Mouse (Mus musculus) erythroblast, embryonic 14.5 days (primary cell): ENCODE measurements around the gene Mpst.

ENCODE experiments used
- GATA1 ChIP-seq: IDR thresholded peaks from 2 replicates; pipeline ENCODE4 v1.6.1; 2012; ENCODE audit warnings: low read length, inconsistent platforms, mixed read lengths
- TAL1 ChIP-seq: IDR thresholded peaks from 3 replicates; pipeline ENCODE4 v1.6.1; 2012; ENCODE audit warnings: low read length, inconsistent platforms, mixed read lengths

- TF ChIP-seq TAL1 (no peak), GATA1 (no peak)
Measured at GRCm38 (mm10) chr15:78438973-78439372, 32.8 kb downstream of the Mpst start.
